Mouse (Mus musculus): ENCODE data around the gene Dhx16.
"Not testable (repeated sequence)": the region's sequence is repeated elsewhere in the genome, so short reads cannot be mapped to it uniquely, and the experiment has no call there.

The Dhx16 gene

DNA sequence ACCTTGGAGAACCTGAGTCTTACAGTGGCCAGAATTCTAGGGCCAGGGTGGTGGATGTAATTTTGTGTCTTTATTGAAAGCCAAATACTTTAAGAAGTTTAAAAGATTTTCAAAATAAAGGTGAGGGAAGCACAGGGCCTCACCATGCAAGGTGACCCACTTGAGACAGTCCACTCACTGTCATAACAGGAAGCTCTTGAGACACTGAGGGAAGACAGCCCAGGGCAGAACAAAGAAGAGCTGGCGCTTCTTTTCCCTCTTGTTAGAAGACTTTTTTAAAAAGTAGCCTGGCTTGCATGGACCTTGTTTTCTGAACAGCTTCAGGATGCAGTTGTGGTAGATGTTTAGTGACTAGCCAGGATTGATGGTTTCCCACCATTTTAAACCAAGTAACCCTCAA, 40.8 kb downstream of the Dhx16 start:
- peak in 1 of 2 experiments; percentile 6 for DNase-seq (ENCODE audit: low spot score in 2 of 2)

DNA sequence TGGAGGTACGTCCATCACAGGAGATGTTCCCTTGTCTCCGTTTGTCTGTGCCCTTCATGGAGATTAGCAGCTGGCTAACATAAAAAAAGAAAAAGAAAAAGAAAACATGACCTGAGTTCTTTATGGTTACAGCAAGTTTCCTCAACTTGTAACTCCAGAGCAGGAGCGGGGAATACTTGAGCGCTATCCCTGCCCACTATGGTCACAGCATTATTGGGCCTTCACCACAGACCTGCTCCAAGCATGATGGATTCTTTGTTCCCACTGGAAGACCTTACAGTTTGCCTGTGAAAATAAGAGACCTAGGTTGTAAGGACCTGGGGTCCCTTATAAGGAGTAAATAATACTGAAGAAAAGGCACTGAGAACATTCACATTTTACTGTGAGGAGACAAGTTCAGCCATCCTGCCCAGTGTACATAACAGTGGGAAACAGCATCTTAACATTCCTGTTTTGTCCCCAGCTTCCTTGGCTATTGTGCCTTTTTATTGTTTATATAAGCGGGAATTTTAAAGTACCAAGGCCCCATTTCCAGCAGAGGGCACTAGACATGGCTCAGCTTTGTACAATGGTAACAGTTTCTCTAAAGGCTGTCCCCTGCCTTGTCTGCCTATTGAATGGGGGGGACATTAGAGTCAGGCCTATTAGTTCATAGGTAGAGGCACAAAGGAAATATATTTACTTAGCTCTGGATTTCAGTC, 41.4 kb downstream of the Dhx16 start:
- peak in 1 of 2 experiments; percentile 18 for DNase-seq (ENCODE audit: low spot score in 2 of 2)

DNA sequence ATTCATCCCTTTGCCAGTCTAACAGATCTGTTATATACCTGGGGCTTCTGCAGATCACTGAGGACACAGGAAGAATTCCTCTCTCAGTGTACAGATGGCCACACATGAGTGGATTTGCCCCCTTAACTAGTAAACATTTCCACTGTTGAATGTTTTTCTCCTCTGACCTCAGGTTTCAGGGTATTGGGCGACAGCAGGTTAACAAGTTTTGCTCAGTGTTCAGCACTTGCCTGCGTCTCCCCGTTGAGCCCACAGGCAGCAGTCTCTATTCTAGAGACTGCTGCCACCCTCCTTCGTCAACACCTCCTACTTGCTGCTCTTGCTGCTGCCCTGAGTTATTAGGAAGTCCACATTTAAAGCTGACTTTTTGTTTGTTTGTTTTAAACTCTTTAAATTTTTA, 42.1 kb downstream of the Dhx16 start:
- no peak for DNase-seq (ENCODE audit: low spot score in 2 of 2)

GRCm38 (mm10) chr17:35922566-35922965, 42.9 kb downstream of the Dhx16 start:
- DNase-seq (ENCODE audit: low spot score in 2 of 2), result no peak

DNA sequence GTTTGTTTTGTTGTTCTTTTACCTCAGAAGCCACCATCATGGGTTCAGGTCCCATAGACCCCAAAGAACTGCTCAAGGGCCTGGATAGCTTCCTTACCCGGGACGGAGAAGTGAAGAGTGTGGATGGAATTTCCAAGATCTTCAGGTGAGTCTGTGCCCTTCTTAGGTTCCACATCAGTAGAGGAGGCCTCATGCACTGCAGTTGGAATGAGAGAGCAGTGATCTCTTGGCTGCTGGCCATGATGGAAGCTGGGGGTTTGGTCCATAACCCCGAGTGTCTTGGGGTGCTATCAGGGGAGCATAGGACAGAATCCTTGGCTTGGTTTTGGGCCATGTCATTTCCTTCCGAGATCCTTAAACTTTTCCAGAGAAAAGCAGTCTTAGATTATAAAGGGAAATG, 43.7 kb downstream of the Dhx16 start:
- no peak for DNase-seq (ENCODE audit: low spot score in 2 of 2)

DNA sequence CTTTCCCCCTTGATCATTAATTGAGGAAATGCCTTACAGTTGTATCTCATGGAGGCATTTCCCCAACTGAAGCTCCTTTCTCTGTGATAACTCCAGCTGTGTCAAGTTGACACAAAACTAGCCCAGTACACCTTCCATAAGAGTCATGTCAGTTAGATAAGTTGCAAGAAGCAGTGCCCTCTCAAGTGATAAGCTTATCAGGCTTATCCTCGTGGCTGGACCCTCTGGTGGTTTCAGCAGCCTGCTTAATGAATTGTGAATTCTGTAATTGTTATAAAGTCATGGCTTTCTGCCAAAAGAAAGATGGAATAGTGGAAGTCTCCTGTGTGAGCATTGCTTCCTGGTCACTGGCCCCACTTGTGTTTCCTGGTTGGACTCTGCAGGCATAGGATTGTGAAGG, 47.9 kb downstream of the Dhx16 start:
- no peak for DNase-seq (ENCODE audit: low spot score in 2 of 2)

DNA sequence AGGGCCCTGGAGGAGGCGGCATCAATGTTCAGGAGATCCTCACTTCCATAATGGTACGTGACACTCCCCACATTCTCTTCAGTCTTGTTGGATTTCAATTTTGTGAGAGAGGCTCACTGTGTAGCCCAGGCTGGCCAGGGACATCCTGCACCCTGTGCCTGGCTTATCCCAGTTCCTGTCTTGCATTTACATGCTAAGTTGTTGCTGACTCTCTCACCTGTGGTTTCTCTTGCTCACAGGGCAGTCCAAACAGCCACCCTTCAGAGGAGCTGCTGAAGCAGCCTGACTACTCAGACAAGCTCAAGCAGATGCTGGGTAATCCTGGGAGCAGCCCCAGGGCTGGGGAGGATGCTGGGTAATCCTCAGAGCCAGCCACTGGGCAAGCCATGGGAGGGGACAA, 49.9 kb downstream of the Dhx16 start:
- DNase-seq (ENCODE audit: low spot score in 2 of 2), result no peak

GRCm38 (mm10) chr17:35930627-35931026, 51.0 kb downstream of the Dhx16 start:
- no peak for DNase-seq (ENCODE audit: low spot score in 2 of 2)

DNA sequence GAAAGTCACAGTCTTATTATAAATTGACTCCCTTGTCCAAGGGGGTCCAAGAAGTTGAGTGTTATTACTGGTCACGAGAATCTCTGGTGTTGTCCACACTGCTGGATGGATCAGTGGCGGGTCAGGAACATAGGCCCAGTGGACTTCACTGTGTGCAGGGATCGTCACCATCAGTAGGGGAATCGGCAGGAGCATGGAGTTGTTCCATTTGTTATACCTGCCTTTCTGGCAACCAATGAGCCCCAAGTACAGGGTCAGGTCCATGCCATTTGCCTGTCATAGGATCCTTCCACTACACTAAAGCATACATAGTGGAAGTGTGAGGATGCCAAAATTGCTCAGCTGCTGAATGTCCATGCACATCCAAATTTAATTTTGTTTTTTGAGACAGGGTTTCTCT, 53.0 kb downstream of the Dhx16 start:
- DNase-seq (ENCODE audit: low spot score in 2 of 2), result no peak

DNA sequence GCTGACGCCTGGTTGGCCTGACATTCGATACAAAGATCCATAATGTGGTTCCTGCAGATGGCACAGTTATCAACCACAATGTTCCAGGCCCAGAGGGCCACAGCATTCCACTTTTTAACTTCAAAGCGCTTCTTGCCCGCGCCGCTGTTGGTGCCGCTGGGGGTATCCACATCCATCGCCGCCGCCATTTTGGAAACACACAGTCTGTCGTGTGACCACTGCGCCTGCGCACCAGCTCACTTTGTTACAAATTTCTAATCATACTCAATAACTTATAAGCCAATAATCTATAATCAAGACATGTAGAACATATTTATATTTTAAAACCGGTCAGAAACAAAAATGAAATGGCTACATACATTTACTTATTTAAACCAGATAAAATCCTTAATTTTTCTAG, 56.1 kb downstream of the Dhx16 start:
- DNase-seq (ENCODE audit: low spot score in 2 of 2), result not testable (repeated sequence)

GRCm38 (mm10) chr17:35937700-35938348, 58.2 kb downstream of the Dhx16 start:
- no peak for DNase-seq (ENCODE audit: low spot score in 2 of 2)

GRCm38 (mm10) chr17:35939108-35939507, 59.5 kb downstream of the Dhx16 start:
- DNase-seq (ENCODE audit: low spot score in 2 of 2), result no peak

DNA sequence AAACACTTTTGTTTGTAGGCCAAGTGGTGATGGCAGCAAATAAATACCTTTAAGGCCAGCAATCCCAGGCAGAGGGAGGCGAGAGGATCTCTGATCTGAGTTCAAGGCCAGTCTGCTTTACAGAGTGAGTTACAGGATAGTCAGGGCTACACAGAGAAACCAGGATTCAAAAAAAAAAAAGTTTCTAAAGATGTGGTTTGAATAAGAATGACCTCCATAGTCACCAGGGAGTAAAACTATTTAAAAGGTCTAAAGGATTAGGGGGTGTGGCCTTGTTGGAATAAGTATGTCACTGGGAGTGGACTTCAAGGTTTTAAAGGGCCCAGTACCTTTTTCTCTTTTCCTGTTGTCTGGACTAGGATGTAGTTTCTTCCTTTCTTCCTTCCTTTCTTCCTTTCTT, 60.3 kb downstream of the Dhx16 start:
- DNase-seq (ENCODE audit: low spot score in 2 of 2), result no peak

Data from frontal cortex, postnatal 25 days (tissue).